Comparison of ENCODE assay signal across 9 mouse cellular contexts in the genomic region with DNA sequence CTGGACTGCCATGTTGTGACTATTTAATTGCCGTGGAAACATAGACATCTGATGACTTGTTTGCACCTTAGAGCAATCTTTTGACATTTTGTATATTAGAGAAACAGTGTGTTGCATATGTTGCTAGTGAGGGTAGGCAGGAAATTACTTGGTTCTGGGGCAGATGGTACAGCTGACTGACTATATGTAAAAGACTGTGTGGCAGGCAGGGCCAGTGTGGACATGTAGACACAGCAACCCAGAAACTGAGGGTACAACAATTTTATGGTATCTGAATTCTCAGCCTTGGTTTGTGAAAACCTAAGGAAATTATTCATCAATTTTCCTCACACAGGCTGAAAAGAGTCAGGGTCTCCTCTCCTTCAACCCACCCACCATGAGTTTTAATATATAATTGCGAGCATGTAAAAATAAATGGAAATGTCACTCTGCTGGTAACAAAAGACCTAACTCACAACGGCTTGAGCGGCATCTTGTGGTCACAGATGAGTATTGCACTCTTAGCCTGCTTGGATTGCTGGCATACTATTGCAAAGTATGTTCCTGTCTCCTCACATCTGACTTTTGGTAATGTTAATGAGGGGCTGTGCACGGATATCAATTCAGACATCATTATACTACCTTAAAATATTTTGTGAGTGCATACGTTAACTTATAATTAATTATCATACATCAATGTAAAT.
DNase-seq lines count a peak whose midpoint lies in the region; ATAC-seq lines count a peak whose summit lies in the region.
"Had no signal": no experiment of that assay in that cellular context is flagged by ENCODE, and none has a peak within 500 bp of the region (broad histone marks: within the 10 kb centered on the region; RNA-seq: fewer than 3 reads in every experiment).

No protein-coding gene starts in this region.

- no peak overlapping the region for H3K27ac ChIP-seq in liver, embryonic 12.5 days
- no peak overlapping the region for H3K27ac ChIP-seq in forebrain, embryonic 11.5 days (ENCODE audit: low read depth, low read length)
- H3K27ac ChIP-seq in intestine, embryonic 15.5 days, result no peak overlapping the region
- H3K27ac ChIP-seq in neural tube, embryonic 12.5 days, result no peak overlapping the region
- H3K27ac ChIP-seq: embryonic facial prominence, embryonic 13.5 days had no signal

- no peak overlapping the region for H3K4me3 ChIP-seq in liver, embryonic 12.5 days
- H3K4me3 ChIP-seq in forebrain, embryonic 11.5 days (ENCODE audit: low read depth, low read length), result no peak overlapping the region
- no peak overlapping the region for H3K4me3 ChIP-seq in intestine, embryonic 15.5 days (replicated peaks)
- no peak overlapping the region for H3K4me3 ChIP-seq in neural tube, embryonic 12.5 days
- H3K4me3 ChIP-seq: embryonic facial prominence, embryonic 13.5 days had no signal

- DNase-seq in liver, result peak; percentile 43
- peak; percentile 9 for DNase-seq in c-Kit-negative CD71-positive TER-119-positive erythroid progenitor cells, embryonic 14.5 days (ENCODE audit: low read depth, low spot score)
- peak; percentile 68 for DNase-seq in forebrain, embryonic 11.5 days (ENCODE audit: low spot score)
- DNase-seq in left cerebral cortex, postnatal 36 days (ENCODE audit: low spot score in 2 of 2), result peak; percentile 40 to 69
- peak; percentile 34 for DNase-seq in urinary bladder, postnatal 25 days (ENCODE audit: low spot score)

- no peak for ATAC-seq in liver, embryonic 12.5 days
- ATAC-seq in forebrain, embryonic 11.5 days (replicated peaks; ENCODE audit: low FRiP score), result peak; percentile 34; the same call in 1 of the 2 replicates
- 0 out of 2 replicates have a peak, but pooled peaks have one; percentile 25 for ATAC-seq in intestine, embryonic 15.5 days
- 0 out of 2 replicates have a peak, but pooled peaks have one; percentile 27 for ATAC-seq in neural tube, embryonic 12.5 days (ENCODE audit: low FRiP score, low read depth)

- no peaks in the 10 kb centered on the region for H3K36me3 ChIP-seq in liver, embryonic 12.5 days
- no peaks in the 10 kb centered on the region for H3K36me3 ChIP-seq in forebrain, embryonic 11.5 days (ENCODE audit: control insufficient read depth, insufficient read depth, low read length)
- no peaks in the 10 kb centered on the region for H3K36me3 ChIP-seq in intestine, embryonic 15.5 days
- no peaks in the 10 kb centered on the region for H3K36me3 ChIP-seq in neural tube, embryonic 12.5 days
- H3K36me3 ChIP-seq: embryonic facial prominence, embryonic 13.5 days had no signal

- no peaks in the 10 kb centered on the region for H3K4me1 ChIP-seq in liver, embryonic 12.5 days
- peaks cover 15% of the 10 kb centered on the region; the same call in 1 of the 2 replicates for H3K4me1 ChIP-seq in forebrain, embryonic 11.5 days (replicated peaks; ENCODE audit: control insufficient read depth, insufficient read depth, low read length)
- peaks cover 4% of the 10 kb centered on the region; the same call in 1 of the 2 replicates for H3K4me1 ChIP-seq in intestine, embryonic 15.5 days (replicated peaks)
- peaks cover 13% of the 10 kb centered on the region for H3K4me1 ChIP-seq in neural tube, embryonic 12.5 days

- H3K4me2 ChIP-seq in liver, embryonic 12.5 days, result no peak overlapping the region
- no peak overlapping the region for H3K4me2 ChIP-seq in forebrain, embryonic 11.5 days (ENCODE audit: low read depth, low read length, severe bottlenecking)
- H3K4me2 ChIP-seq in intestine, embryonic 15.5 days (replicated peaks), result no peak overlapping the region
- H3K4me2 ChIP-seq in neural tube, embryonic 12.5 days (replicated peaks), result no peak overlapping the region
- H3K4me2 ChIP-seq: embryonic facial prominence, embryonic 13.5 days had no signal

- intact Hi-C loops in left cerebral cortex, postnatal 36 days (cut with DNase I), result loop anchor here (5.0 to 10.0 kb wide), 3 partner anchors 580 to 1635 kb away; a partner anchor contains a TSS

- WGBS in liver, embryonic 12.5 days (ENCODE audit: insufficient replicate concordance), result 16% methylated on average over 6 of the region's 6 CpGs
- WGBS in forebrain, embryonic 11.5 days, result 17% methylated on average over 6 of the region's 6 CpGs
- WGBS in intestine, embryonic 15.5 days, result 17% methylated on average over 6 of the region's 6 CpGs
- WGBS in neural tube, embryonic 12.5 days, result 16% methylated on average over 6 of the region's 6 CpGs

- H3K27me3 ChIP-seq in liver, embryonic 12.5 days (replicated peaks), result no peaks in the 10 kb centered on the region
- no peaks in the 10 kb centered on the region; the same call in 1 of the 2 replicates for H3K27me3 ChIP-seq in forebrain, embryonic 11.5 days (ENCODE audit: control insufficient read depth, insufficient read depth, low read length)
- no peaks in the 10 kb centered on the region for H3K27me3 ChIP-seq in intestine, embryonic 15.5 days (replicated peaks)
- no peaks in the 10 kb centered on the region for H3K27me3 ChIP-seq in neural tube, embryonic 12.5 days (replicated peaks)

- no peak overlapping the region for H3K9ac ChIP-seq in liver, embryonic 12.5 days
- no peak overlapping the region for H3K9ac ChIP-seq in forebrain, embryonic 11.5 days (ENCODE audit: low read length)
- no peak overlapping the region for H3K9ac ChIP-seq in intestine, embryonic 15.5 days
- H3K9ac ChIP-seq in neural tube, embryonic 12.5 days, result no peak overlapping the region
- H3K9ac ChIP-seq: embryonic facial prominence, embryonic 13.5 days had no signal

- H3K9me3 ChIP-seq in liver, embryonic 12.5 days (replicated peaks), result no peaks in the 10 kb centered on the region
- no peaks in the 10 kb centered on the region for H3K9me3 ChIP-seq in forebrain, embryonic 11.5 days (ENCODE audit: control insufficient read depth, low read length)
- H3K9me3 ChIP-seq in intestine, embryonic 15.5 days, result no peaks in the 10 kb centered on the region
- H3K9me3 ChIP-seq in neural tube, embryonic 12.5 days, result no peaks in the 10 kb centered on the region
- H3K9me3 ChIP-seq: embryonic facial prominence, embryonic 13.5 days had no signal

Comparison
In these comparisons a context has a peak if more than half of its experiments do, and no peak if none do; other contexts are left out.
1. DNase-seq: peak in every context shown above with its lines; median percentile 68 in forebrain, embryonic 11.5 days; 54 in left cerebral cortex, postnatal 36 days; 43 in liver; 34 in urinary bladder, postnatal 25 days; 9 in c-Kit-negative CD71-positive TER-119-positive erythroid progenitor cells, embryonic 14.5 days.